Mouse (Mus musculus): ENCODE data around the gene Med4.

- TF ChIP-seq CTCF (IDR thresholded peaks at IDR 0.05; ENCODE audit: borderline replicate concordance, control insufficient read depth, extremely low read depth, insufficient read depth, low read length, poor library complexity) (no peak), POLR2A (IDR thresholded peaks at IDR 0.05; ENCODE audit: control insufficient read depth, extremely low read depth, insufficient read depth, low read length, poor library complexity) (no peak)
These were observed 32.7 kb upstream of the Med4 start for GRCm38 (mm10) chr14:73477077-73477476.
